Mouse (Mus musculus) erythroblast, embryonic 14.5 days (primary cell): ENCODE measurements around the gene Dnah3.

Experiments
- GATA1 ChIP-seq: IDR thresholded peaks from 2 replicates; pipeline ENCODE4 v1.6.1; 2012; ENCODE audit warnings: low read length, inconsistent platforms, mixed read lengths
- TAL1 ChIP-seq: IDR thresholded peaks from 3 replicates; pipeline ENCODE4 v1.6.1; 2012; ENCODE audit warnings: low read length, inconsistent platforms, mixed read lengths

DNA sequence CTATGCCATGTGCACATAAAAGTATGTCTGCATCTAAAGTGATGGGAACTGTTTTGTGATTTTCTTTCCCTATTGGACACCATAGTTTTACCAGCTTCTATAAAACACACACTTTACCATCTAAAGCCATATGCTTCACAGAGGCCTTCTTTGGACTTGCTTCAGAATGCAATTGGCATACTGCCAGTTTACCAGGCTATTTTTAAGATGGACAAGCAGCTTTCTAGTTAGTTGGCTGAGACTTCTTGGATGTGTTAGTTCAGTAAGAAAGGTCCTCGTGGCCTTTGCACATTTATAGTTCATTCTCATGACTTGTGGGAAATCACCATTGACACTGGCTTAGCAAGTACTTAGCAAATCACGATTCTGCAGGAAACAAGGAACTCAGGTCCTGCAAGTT is 11.3 kb upstream of the Dnah3 start:
- no peak for TF ChIP-seq GATA1
- TF ChIP-seq TAL1 = no peak
